Mouse (Mus musculus) ES-E14 (cell line): Measurements from ENCODE around the gene Gen1. TPM values are rescaled to one million over a fixed set of nuclear protein-coding genes. Genes with fewer than 3 reads are reported as not detected.

Source experiments
- DNase-seq: peaks from one replicate; pipeline ENCODE4 v3.0.0-alpha.2; 2013; ENCODE audit warnings: low read depth, low spot score
- H3K27ac ChIP-seq: 2 replicates; pipeline ENCODE4 v1.5.1; 2012; ENCODE audit warnings: low read depth, mild to moderate bottlenecking, low read length, moderate library complexity, mixed read lengths; ENCODE audit not compliant: poor library complexity, insufficient read depth, severe bottlenecking
- H3K36me3 ChIP-seq: 2 replicates; pipeline ENCODE4 v1.6.1; 2012; ENCODE audit warnings: mild to moderate bottlenecking, low read length, moderate library complexity, mixed read lengths; ENCODE audit not compliant: control insufficient read depth, poor library complexity, insufficient read depth, severe bottlenecking
- H3K4me1 ChIP-seq, 2 experiments: fragments of 150-350 bp in 1 of 2; sonication (generic) in 1 of 2; 2 replicates each; pipeline ENCODE4 v1.6.1; 2012; ENCODE audit warnings: low read length in 2 of 2, mild to moderate bottlenecking in 1 of 2, mixed read lengths in 1 of 2; ENCODE audit not compliant: control insufficient read depth in 2 of 2, insufficient read depth in 2 of 2, poor library complexity in 1 of 2
- H3K4me3 ChIP-seq, 2 experiments: fragments of 150-350 bp in 1 of 2; sonication (generic) in 1 of 2; 2 replicates each; pipeline ENCODE4 v1.5.1; 2012; ENCODE audit warnings: low read length in 2 of 2, low read depth in 1 of 2, mild to moderate bottlenecking in 1 of 2, mixed read lengths in 1 of 2; ENCODE audit not compliant: insufficient read depth in 1 of 2, poor library complexity in 1 of 2, severe bottlenecking in 1 of 2
- H3K9ac ChIP-seq: 2 replicates; pipeline ENCODE4 v1.6.1; 2012; ENCODE audit warnings: low read depth, mild to moderate bottlenecking, low read length, mixed read lengths; ENCODE audit not compliant: poor library complexity, insufficient read depth, severe bottlenecking
- H3K9me3 ChIP-seq: fragments of 150-350 bp; sonication (generic); 2 replicates; pipeline ENCODE4 v1.6.1; 2012; ENCODE audit warnings: low read depth, mild to moderate bottlenecking, low read length; ENCODE audit not compliant: control insufficient read depth, insufficient read depth
- CHD2 ChIP-seq: IDR thresholded peaks from 2 replicates; pipeline ENCODE4 v1.6.1; 2014; ENCODE audit warnings: mild to moderate bottlenecking, low read depth, low read length, inconsistent platforms
- HCFC1 ChIP-seq: IDR thresholded peaks from 2 replicates; pipeline ENCODE4 v1.6.1; 2012; ENCODE audit warnings: low read length, inconsistent platforms, borderline replicate concordance; ENCODE audit not compliant: insufficient read depth
- MAFK ChIP-seq: IDR thresholded peaks from 2 replicates; pipeline ENCODE4 v1.6.1; 2014; ENCODE audit warnings: mild to moderate bottlenecking, low read depth, low read length, inconsistent platforms; ENCODE audit not compliant: insufficient read depth
- ZC3H11A ChIP-seq: IDR thresholded peaks from 2 replicates; pipeline ENCODE4 v1.6.1; 2012; ENCODE audit warnings: low read depth, mild to moderate bottlenecking, inconsistent platforms, low read length, borderline replicate concordance
- ZNF384 ChIP-seq: IDR thresholded peaks from 2 replicates; pipeline ENCODE4 v1.6.1; 2012; ENCODE audit warnings: low read depth, low read length, inconsistent platforms
- in situ Hi-C, 2 experiments: fragments of 600-800 bp; cut with MboI; formaldehyde crosslinking; loops; one replicate each; pipeline ENCODE4 v1.15.1; 2025; ENCODE audit warnings: low sequenced_read_pairs in 2 of 2, inconsistent platforms in 1 of 2; ENCODE audit not compliant: unreplicated experiment in 2 of 2
- total RNA-seq: library from RNA; depleted of rRNA; stranded (reverse); fragments of 300-350 nt; gene quantifications from 2 replicates; pipeline ENCODE4 v1.2.3, GENCODE M21; 2012

The Gen1 gene
- total RNA-seq, 1 experiment = 23.4 TPM

DNA sequence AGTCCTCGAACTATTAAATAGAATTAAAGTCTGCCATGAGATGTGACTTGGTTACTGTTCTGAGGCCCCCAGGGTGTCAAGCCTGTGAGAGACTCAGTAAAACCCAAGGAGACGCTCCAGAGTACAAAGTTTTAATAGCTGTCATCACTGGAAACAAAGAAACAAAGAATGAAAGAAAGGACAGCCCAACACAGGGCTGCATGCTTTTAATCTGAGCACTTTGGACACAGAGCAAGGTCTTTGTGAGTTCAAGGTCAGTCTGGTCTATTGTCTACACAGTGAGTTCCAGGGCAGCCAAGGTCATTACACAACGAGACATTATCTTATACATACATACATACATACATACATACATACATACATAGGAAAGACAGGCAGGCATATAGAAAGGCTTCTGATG, 49.1 kb downstream of the Gen1 start:
- Histone ChIP-seq H3K36me3 (no peaks in the 10 kb centered on the region), H3K9me3 (no peaks in the 10 kb centered on the region), H3K9ac (no peak overlapping the region), H3K4me3 (no peak overlapping the region), H3K27ac (no peak overlapping the region), H3K4me1 (peaks cover 0 to 4% of the 10 kb centered on the region in 2 experiments; a peak in 1 of 4 replicates)
- TF ChIP-seq CHD2 (peak; percentile 59; the same call in 1 of the 2 replicates), ZC3H11A (no peak)
- DNase-seq = peak; percentile 77
- in situ Hi-C loops = no loop called here

DNA sequence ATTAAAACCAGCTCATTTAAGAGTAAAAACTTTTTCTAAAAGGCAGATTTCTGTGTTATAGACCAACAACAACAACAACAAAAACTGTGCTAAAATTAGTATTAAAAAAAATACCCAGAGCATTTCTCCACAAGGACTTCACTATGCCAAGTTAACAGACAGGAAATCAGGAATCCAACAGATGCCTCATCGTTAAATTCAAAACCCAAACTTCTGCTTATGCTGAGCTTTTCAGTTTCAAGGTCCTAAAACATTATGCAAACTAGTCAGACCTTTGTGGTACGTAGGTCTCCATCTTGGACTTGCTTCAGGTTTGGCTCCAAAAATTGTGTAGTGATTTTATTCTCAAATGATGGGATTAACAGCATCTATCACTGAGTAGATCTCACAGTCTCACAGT, 50.0 kb downstream of the Gen1 start:
- no peak for TF ChIP-seq MAFK
- no peak for TF ChIP-seq ZC3H11A
- TF ChIP-seq HCFC1 = no peak
- Histone ChIP-seq H3K9me3 (no peaks in the 10 kb centered on the region), H3K9ac (no peak overlapping the region), H3K4me3 (no peak overlapping the region), H3K36me3 (no peaks in the 10 kb centered on the region), H3K27ac (no peak overlapping the region), H3K4me1 (no peaks in the 10 kb centered on the region)
- in situ Hi-C loops = no loop called here
- no peak for DNase-seq

DNA sequence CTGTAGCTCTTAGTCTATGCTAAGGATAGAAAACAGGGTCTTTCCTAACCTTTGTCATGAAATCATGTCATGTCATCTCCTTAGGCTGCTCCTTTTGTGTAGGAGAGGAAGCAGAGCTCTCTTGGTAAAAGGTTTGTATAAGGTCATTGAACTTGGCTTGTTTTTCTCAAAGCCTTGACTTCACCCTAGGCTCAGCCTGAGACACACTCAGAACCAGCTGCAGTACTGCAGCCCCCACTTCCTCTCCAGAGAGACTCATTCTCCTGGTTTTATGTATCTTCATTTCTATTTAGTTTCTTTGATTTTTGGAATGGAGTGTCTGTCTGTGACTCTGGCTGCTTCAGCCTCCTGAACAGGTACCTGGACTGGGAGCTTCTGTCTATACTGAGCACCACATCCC, 50.8 kb downstream of the Gen1 start:
- no peak for TF ChIP-seq ZNF384
- no peak for TF ChIP-seq MAFK
- no peak for TF ChIP-seq CHD2
- TF ChIP-seq HCFC1 = no peak
- no peak for TF ChIP-seq ZC3H11A
- DNase-seq = no peak
- in situ Hi-C loops = no loop called here
- Histone ChIP-seq H3K9ac (no peak overlapping the region), H3K4me1 (no peaks in the 10 kb centered on the region), H3K27ac (no peak overlapping the region), H3K4me3 (no peak overlapping the region), H3K36me3 (no peaks in the 10 kb centered on the region), H3K9me3 (no peaks in the 10 kb centered on the region)

DNA sequence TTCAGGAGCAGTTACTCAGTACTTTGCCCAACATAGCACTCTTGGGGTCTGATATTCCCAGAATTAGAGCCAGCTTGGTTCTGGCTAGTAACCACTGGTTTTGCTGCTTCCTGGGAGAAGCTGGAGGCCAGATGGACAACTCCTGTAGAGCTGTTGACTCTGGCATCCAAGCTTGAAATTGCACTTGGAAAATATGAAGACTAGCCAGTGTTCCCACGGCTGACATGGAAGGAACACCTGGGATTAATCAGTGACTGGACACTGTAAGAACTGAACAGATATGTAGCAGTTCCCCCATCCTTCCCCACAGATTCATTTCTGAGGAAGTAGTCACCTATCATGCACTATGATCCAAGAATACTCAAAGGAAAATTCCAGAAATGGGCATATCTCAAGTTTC, 52.7 kb downstream of the Gen1 start:
- Histone ChIP-seq H3K36me3 (no peaks in the 10 kb centered on the region), H3K9me3 (no peaks in the 10 kb centered on the region), H3K4me3 (no peak overlapping the region), H3K4me1 (no peaks in the 10 kb centered on the region; a peak in 1 of 4 replicates), H3K27ac (no peak overlapping the region), H3K9ac (no peak overlapping the region)
- in situ Hi-C loops = no loop called here
- no peak for TF ChIP-seq MAFK
- TF ChIP-seq ZNF384 = no peak
- no peak for TF ChIP-seq HCFC1
- TF ChIP-seq ZC3H11A = no peak
- DNase-seq = no peak

DNA sequence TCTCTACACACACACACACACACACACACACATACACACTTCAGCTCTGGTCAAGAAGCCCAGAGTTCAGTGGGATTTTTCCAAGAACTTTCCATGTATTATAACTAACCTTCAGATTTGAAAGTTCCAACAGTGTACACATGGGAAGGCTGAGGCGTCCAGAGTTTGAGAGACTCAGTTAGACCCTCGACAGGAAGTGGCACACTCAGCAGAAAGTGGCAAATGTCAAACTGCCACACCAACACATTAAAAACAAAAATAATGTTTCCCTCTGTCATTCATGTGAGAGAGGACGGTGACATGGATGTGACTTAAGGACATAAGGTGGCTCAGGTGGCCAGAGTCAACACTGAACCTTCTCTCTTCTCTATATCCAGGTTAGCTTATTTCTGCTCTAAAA, 55.2 kb downstream of the Gen1 start:
- in situ Hi-C loops = no loop called here
- H3K4me1 ChIP-seq = no peaks in the 10 kb centered on the region; a peak in 1 of 4 replicates
- DNase-seq = no peak
- no peak overlapping the region for H3K9ac ChIP-seq
- TF ChIP-seq ZC3H11A (no peak), ZNF384 (no peak)
- H3K4me3 ChIP-seq = no peak overlapping the region
- no peak overlapping the region for H3K27ac ChIP-seq
- no peaks in the 10 kb centered on the region for H3K9me3 ChIP-seq
- H3K36me3 ChIP-seq = no peaks in the 10 kb centered on the region
